In the genomic region with DNA sequence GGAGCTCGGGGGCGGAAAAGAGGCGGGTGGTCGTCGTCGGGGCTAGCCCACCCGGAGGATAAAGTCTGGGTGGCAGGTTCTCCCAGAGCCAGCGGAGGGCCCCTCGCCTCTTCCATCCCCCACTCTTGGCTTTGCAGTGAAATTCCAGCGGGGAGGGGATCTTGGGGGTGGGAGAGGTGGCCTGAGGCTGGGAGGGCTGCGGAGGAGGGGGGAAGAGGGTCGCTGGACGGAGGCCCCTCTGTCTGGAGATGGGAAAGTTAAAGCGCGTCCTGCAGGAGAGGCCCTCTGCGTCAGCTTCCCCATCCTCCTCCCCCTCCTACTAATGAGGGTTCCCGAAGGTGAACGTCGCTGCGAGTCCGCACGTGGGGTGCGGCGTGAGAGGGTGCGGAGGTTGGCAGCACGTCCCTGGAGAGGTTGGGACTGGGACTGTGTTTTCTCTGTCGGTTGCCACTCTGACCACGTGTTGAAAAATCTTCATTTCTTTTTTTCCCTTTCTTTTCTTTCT, we compare ENCODE assay signal across 8 mouse cellular contexts. TPM values are rescaled to one million over a fixed set of nuclear protein-coding genes. Genes with fewer than 3 reads are reported as not detected.
DNase-seq lines count a peak whose midpoint lies in the region; ATAC-seq and TF ChIP-seq lines count a peak whose summit lies in the region.

No protein-coding gene starts in this region.

- peak overlapping the region; percentile 95 for H3K4me2 ChIP-seq in heart, postnatal 0 days (ENCODE audit: low read depth, low read length)
- H3K4me2 ChIP-seq in midbrain, embryonic 14.5 days (ENCODE audit: low read length) = peak overlapping the region; percentile 95

- H3K36me3 ChIP-seq in heart, postnatal 0 days (replicated peaks; ENCODE audit: control insufficient read depth, insufficient read depth, low read length) = no peaks in the 10 kb centered on the region
- peaks cover 3% of the 10 kb centered on the region for H3K36me3 ChIP-seq in limb, embryonic 10.5 days
- H3K36me3 ChIP-seq in midbrain, embryonic 14.5 days (ENCODE audit: control insufficient read depth, insufficient read depth, low read length) = no peaks in the 10 kb centered on the region

- ATAC-seq in heart, postnatal 0 days (ENCODE audit: insufficient read depth, low read depth) = no peak
- 0 out of 2 replicates have a peak, but pooled peaks have one; percentile 25 for ATAC-seq in midbrain, embryonic 14.5 days (ENCODE audit: low FRiP score, low TSS enrichment)
- no peak for ATAC-seq in cerebellum, adult (ENCODE audit: insufficient number of reproducible peaks, low FRiP score, low TSS enrichment)
- no peak for ATAC-seq in inflammation-experienced regulatory T-cells, adult 6 months

- under 1% methylated on average over 27 of the region's 28 CpGs for WGBS in heart, postnatal 0 days
- under 1% methylated on average over 28 of the region's 28 CpGs for WGBS in limb, embryonic 10.5 days
- under 1% methylated on average over 25 of the region's 28 CpGs for WGBS in midbrain, embryonic 14.5 days

- intact Hi-C loops in left cerebral cortex, adult 2 months (cut with DNase I) = no loop called here

- H3K27ac ChIP-seq in left cerebral cortex, adult 2 months = no peak overlapping the region
- H3K27ac ChIP-seq in heart, postnatal 0 days (ENCODE audit: low read depth) = peak overlapping the region; percentile 83
- H3K27ac ChIP-seq in limb, embryonic 10.5 days = peak overlapping the region; percentile 97
- no peak overlapping the region for H3K27ac ChIP-seq in midbrain, embryonic 14.5 days (replicated peaks; ENCODE audit: low read depth, low read length)

- H3K4me1 ChIP-seq in heart, postnatal 0 days (ENCODE audit: control insufficient read depth, insufficient read depth) = peaks cover 30% of the 10 kb centered on the region
- H3K4me1 ChIP-seq in limb, embryonic 10.5 days = peaks cover 49% of the 10 kb centered on the region
- H3K4me1 ChIP-seq in midbrain, embryonic 14.5 days (ENCODE audit: control insufficient read depth, insufficient read depth, low read length) = peaks cover 49% of the 10 kb centered on the region

- H3K4me3 ChIP-seq in left cerebral cortex, adult 2 months = peak overlapping the region; percentile 34
- peak overlapping the region; percentile 77 for H3K4me3 ChIP-seq in heart, postnatal 0 days (ENCODE audit: low read depth, low read length)
- H3K4me3 ChIP-seq in limb, embryonic 10.5 days = peak overlapping the region; percentile 75
- peak overlapping the region; percentile 47; the same call in 1 of the 2 replicates for H3K4me3 ChIP-seq in midbrain, embryonic 14.5 days (replicated peaks; ENCODE audit: low read depth, low read length)

- DNase-seq in left cerebral cortex, adult 2 months (ENCODE audit: extremely low spot score in 1 of 2, low spot score in 2 of 2) = peak in 1 of 2 experiments; percentile 43
- no peak for DNase-seq in left cerebral cortex, adult 18-20 months (ENCODE audit: low spot score in 2 of 2)
- peak; percentile 65 for DNase-seq in embryo, embryonic 11.5 days (ENCODE audit: low read depth, low spot score)
- peak; percentile 54 for DNase-seq in heart, postnatal 0 days (ENCODE audit: low spot score)
- DNase-seq in limb, embryonic 10.5 days (ENCODE audit: low spot score) = peak; percentile 82
- peak; percentile 49 for DNase-seq in midbrain, embryonic 14.5 days

- 0 out of 2 replicates have a peak, but pooled peaks cover 3% of the 10 kb centered on the region for H3K27me3 ChIP-seq in heart, postnatal 0 days (ENCODE audit: control insufficient read depth, insufficient read depth, low read length)
- no peaks in the 10 kb centered on the region for H3K27me3 ChIP-seq in limb, embryonic 10.5 days (ENCODE audit: low read depth, poor library complexity, severe bottlenecking)
- H3K27me3 ChIP-seq in midbrain, embryonic 14.5 days (ENCODE audit: control insufficient read depth, insufficient read depth, low read length) = peaks cover 53% of the 10 kb centered on the region

- TF ChIP-seq EP300 in heart, postnatal 0 days (IDR thresholded peaks at IDR 0.05; ENCODE audit: low read depth) = no peak

- TF ChIP-seq CTCF in left cerebral cortex, adult 2 months (IDR thresholded peaks at IDR 0.05) = no peak
- TF ChIP-seq CTCF in heart, postnatal 0 days (IDR thresholded peaks at IDR 0.05; ENCODE audit: low read depth) = no peak

- H3K9ac ChIP-seq in heart, postnatal 0 days (replicated peaks; ENCODE audit: low read depth, low read length) = peak overlapping the region; percentile 57
- H3K9ac ChIP-seq in midbrain, embryonic 14.5 days (replicated peaks; ENCODE audit: low read length) = no peak overlapping the region

- no peaks in the 10 kb centered on the region for H3K9me3 ChIP-seq in heart, postnatal 0 days (replicated peaks; ENCODE audit: control insufficient read depth, low read length)
- no peaks in the 10 kb centered on the region for H3K9me3 ChIP-seq in limb, embryonic 10.5 days (replicated peaks)
- H3K9me3 ChIP-seq in midbrain, embryonic 14.5 days (ENCODE audit: control insufficient read depth, low read length) = no peaks in the 10 kb centered on the region

RNA-seq across cellular contexts. Expression of a gene that starts 1.4 kb away (rescaled TPM):
- total RNA-seq in left cerebral cortex, adult 2 months (2021) = 10 to 100 TPM; 75.1 to 97.4 TPM
- total RNA-seq in left cerebral cortex, adult 18-20 months (2021) = 10 to 100 TPM; 79.9 to 83.3 TPM
- 31.1 and 34.5 TPM in 2 replicates for total RNA-seq in heart, postnatal 0 days (2014; rRNA removed; ENCODE audit: low replicate concordance)
- 383 and 392 TPM in 2 replicates for polyA plus RNA-seq in heart, postnatal 0 days (2015; fragmentation: Nextera tagmentation; extraction: Ambion mirVana)
- polyA plus RNA-seq in limb, embryonic 10.5 days (2016; fragmentation: Nextera tagmentation; extraction: Ambion mirVana) = 609 and 799 TPM in 2 replicates
- polyA plus RNA-seq in midbrain, embryonic 14.5 days (2014; fragmentation: Nextera tagmentation; extraction: Ambion mirVana) = 252 and 477 TPM in 2 replicates
- 100 to 1,000 TPM; 622 to 765 (median 747) TPM for polyA plus RNA-seq in inflammation-experienced regulatory T-cells, adult 6 months (2017; shearing (Covaris generic))

RNA-seq across cellular contexts. Expression of a gene that starts 44.0 kb away (rescaled TPM):
- total RNA-seq in left cerebral cortex, adult 2 months (2021) = 10 to 100 TPM; 22.3 to 22.7 TPM
- total RNA-seq in left cerebral cortex, adult 18-20 months (2021) = 10 to 100 TPM; 24.9 to 29.8 TPM
- total RNA-seq in heart, postnatal 0 days (2014; rRNA removed; ENCODE audit: low replicate concordance) = 9.0 and 21.1 TPM in 2 replicates
- polyA plus RNA-seq in heart, postnatal 0 days (2015; fragmentation: Nextera tagmentation; extraction: Ambion mirVana) = 14.4 and 15.6 TPM in 2 replicates
- polyA plus RNA-seq in limb, embryonic 10.5 days (2016; fragmentation: Nextera tagmentation; extraction: Ambion mirVana) = 4.7 and 5.1 TPM in 2 replicates
- 5.0 and 6.5 TPM in 2 replicates for polyA plus RNA-seq in midbrain, embryonic 14.5 days (2014; fragmentation: Nextera tagmentation; extraction: Ambion mirVana)
- 10 to 100 TPM in 1 of 3 experiments, 1 to 10 TPM in 2; 7.5 to 10.6 (median 8.8) TPM for polyA plus RNA-seq in inflammation-experienced regulatory T-cells, adult 6 months (2017; shearing (Covaris generic))

Comparison
In these comparisons a context has a peak if more than half of its experiments do, and no peak if none do; other contexts are left out.
1. DNase-seq: peak in embryo, embryonic 11.5 days (single experiment), heart, postnatal 0 days (single experiment), limb, embryonic 10.5 days (single experiment) and midbrain, embryonic 14.5 days (single experiment); none in left cerebral cortex, adult 18-20 months (0 of 2).
2. H3K27ac ChIP-seq: peak in heart, postnatal 0 days (single experiment) and limb, embryonic 10.5 days (single experiment); none in left cerebral cortex, adult 2 months (single experiment) and midbrain, embryonic 14.5 days (single experiment).
3. Peak in every context shown above with its lines, with median percentiles within 50 percentile points of each other: H3K4me3 ChIP-seq.